Comparison of ENCODE assay signal across 27 mouse cellular contexts in the genomic region with DNA sequence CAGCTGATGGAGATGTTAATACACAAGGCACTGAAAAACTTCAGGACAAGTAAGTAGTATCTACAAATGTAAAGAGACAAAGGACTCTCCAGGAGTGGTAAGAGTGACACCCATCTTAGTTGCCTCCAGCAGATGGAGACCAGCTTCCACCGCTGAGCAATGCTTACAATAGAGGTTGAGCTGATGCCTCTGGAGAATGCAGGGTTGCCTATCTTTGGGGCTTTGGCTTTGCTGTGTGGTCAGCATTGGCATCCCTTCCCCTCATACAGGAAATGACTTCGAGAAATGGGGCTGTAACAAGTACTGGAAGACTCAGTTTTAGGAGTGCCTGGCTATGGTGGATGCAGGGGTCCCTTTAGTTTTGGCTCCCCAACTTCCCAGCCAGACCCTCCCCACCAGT.
A peak's percentile ranks its signal among the peaks of the same experiment; 100 is the strongest.
DNase-seq lines count a peak whose midpoint lies in the region; ATAC-seq and TF ChIP-seq lines count a peak whose summit lies in the region.
"Had no signal": no experiment of that assay in that cellular context is flagged by ENCODE, and none has a peak within 500 bp of the region (broad histone marks: within the 10 kb centered on the region; RNA-seq: fewer than 3 reads in every experiment).

No protein-coding gene starts in this region.

- H3K27me3 ChIP-seq in forebrain, postnatal 0 days (ENCODE audit: insufficient read depth, low read length), result no peaks in the 10 kb centered on the region
- no peaks in the 10 kb centered on the region for H3K27me3 ChIP-seq in forebrain, embryonic 16.5 days (replicated peaks; ENCODE audit: control insufficient read depth, insufficient read depth, low read length)
- no peaks in the 10 kb centered on the region for H3K27me3 ChIP-seq in midbrain, postnatal 0 days (ENCODE audit: insufficient read depth, low read length)
- H3K27me3 ChIP-seq in midbrain, embryonic 15.5 days (replicated peaks), result no peaks in the 10 kb centered on the region
- H3K27me3 ChIP-seq: embryonic facial prominence, embryonic 15.5 days; forebrain, embryonic 15.5 days; heart, embryonic 13.5 days; hindbrain, embryonic 15.5 days; intestine, embryonic 15.5 days; liver, embryonic 15.5 days; neural tube, embryonic 15.5 days had no signal

- no peak for DNase-seq in forebrain, postnatal 0 days
- no peak for DNase-seq in layer of hippocampus, adult 2 months (ENCODE audit: low spot score in 2 of 2)
- no peak for DNase-seq in layer of hippocampus, adult 9-11 months
- DNase-seq in midbrain, postnatal 0 days (ENCODE audit: low spot score), result no peak
- DNase-seq: cerebellum, adult 18-20 months; cerebellum, postnatal 25 days; gastrocnemius, postnatal 14 days; heart, adult 18-20 months; heart, postnatal 36 days; kidney, postnatal 4 days; lung, postnatal 10 days; right cerebral cortex, adult 18-20 months; right cerebral cortex, postnatal 4 days; thymus, postnatal 25 days had no signal

- ATAC-seq in forebrain, postnatal 0 days, result no peak
- no peak for ATAC-seq in forebrain, embryonic 16.5 days
- ATAC-seq in midbrain, postnatal 0 days (ENCODE audit: low FRiP score), result no peak
- ATAC-seq in midbrain, embryonic 15.5 days (replicated peaks), result no peak
- no peak for ATAC-seq in megakaryocyte-erythroid progenitor cell, adult 5-6 weeks (replicated peaks; ENCODE audit: low FRiP score, low TSS enrichment, poor library complexity, severe bottlenecking)
- ATAC-seq: forebrain, embryonic 15.5 days; intestine, embryonic 15.5 days; Patski had no signal

- no peak overlapping the region for H3K9ac ChIP-seq in forebrain, postnatal 0 days
- H3K9ac ChIP-seq in forebrain, embryonic 16.5 days (replicated peaks; ENCODE audit: low read depth, low read length), result no peak overlapping the region
- no peak overlapping the region for H3K9ac ChIP-seq in midbrain, postnatal 0 days (replicated peaks; ENCODE audit: low read length, poor library complexity, severe bottlenecking)
- H3K9ac ChIP-seq in midbrain, embryonic 15.5 days, result no peak overlapping the region
- H3K9ac ChIP-seq: embryonic facial prominence, embryonic 15.5 days; forebrain, embryonic 15.5 days; heart, embryonic 13.5 days; hindbrain, embryonic 15.5 days; intestine, embryonic 15.5 days; liver, embryonic 15.5 days; neural tube, embryonic 15.5 days had no signal

- no peaks in the 10 kb centered on the region; the same call in 1 of the 2 replicates for H3K4me1 ChIP-seq in forebrain, postnatal 0 days (ENCODE audit: insufficient read depth)
- peaks cover 6% of the 10 kb centered on the region for H3K4me1 ChIP-seq in forebrain, embryonic 16.5 days (replicated peaks; ENCODE audit: control insufficient read depth, insufficient read depth, low read length)
- H3K4me1 ChIP-seq in midbrain, postnatal 0 days (ENCODE audit: insufficient read depth, low read length), result no peaks in the 10 kb centered on the region
- peaks cover 6% of the 10 kb centered on the region for H3K4me1 ChIP-seq in midbrain, embryonic 15.5 days
- H3K4me1 ChIP-seq: liver, embryonic 15.5 days had no signal

- H3K4me2 ChIP-seq in forebrain, postnatal 0 days (ENCODE audit: low read depth), result no peak overlapping the region
- H3K4me2 ChIP-seq in forebrain, embryonic 16.5 days (ENCODE audit: low read length), result no peak overlapping the region
- H3K4me2 ChIP-seq in midbrain, postnatal 0 days (ENCODE audit: low read depth, low read length, poor library complexity, severe bottlenecking), result no peak overlapping the region
- H3K4me2 ChIP-seq in midbrain, embryonic 15.5 days, result no peak overlapping the region
- H3K4me2 ChIP-seq: embryonic facial prominence, embryonic 15.5 days; forebrain, embryonic 15.5 days; heart, embryonic 13.5 days; hindbrain, embryonic 15.5 days; intestine, embryonic 15.5 days; liver, embryonic 15.5 days; neural tube, embryonic 15.5 days had no signal

- H3K27ac ChIP-seq in forebrain, postnatal 0 days (ENCODE audit: low read depth, low read length), result no peak overlapping the region
- no peak overlapping the region for H3K27ac ChIP-seq in forebrain, embryonic 16.5 days (ENCODE audit: low read length)
- no peak overlapping the region for H3K27ac ChIP-seq in layer of hippocampus, adult 2 months
- H3K27ac ChIP-seq in midbrain, postnatal 0 days (ENCODE audit: low read depth, low read length), result no peak overlapping the region
- no peak overlapping the region for H3K27ac ChIP-seq in midbrain, embryonic 15.5 days
- H3K27ac ChIP-seq: embryonic facial prominence, embryonic 15.5 days; forebrain, embryonic 15.5 days; heart, embryonic 13.5 days; hindbrain, embryonic 15.5 days; intestine, embryonic 15.5 days; left cerebral cortex, adult 2 months; liver, embryonic 15.5 days; neural tube, embryonic 15.5 days had no signal

- no peaks in the 10 kb centered on the region for H3K36me3 ChIP-seq in forebrain, postnatal 0 days (ENCODE audit: insufficient read depth)
- no peaks in the 10 kb centered on the region for H3K36me3 ChIP-seq in forebrain, embryonic 16.5 days (ENCODE audit: control insufficient read depth, insufficient read depth)
- no peaks in the 10 kb centered on the region for H3K36me3 ChIP-seq in midbrain, postnatal 0 days (ENCODE audit: insufficient read depth, low read length)
- no peaks in the 10 kb centered on the region for H3K36me3 ChIP-seq in midbrain, embryonic 15.5 days (replicated peaks)
- H3K36me3 ChIP-seq: embryonic facial prominence, embryonic 15.5 days; forebrain, embryonic 15.5 days; G1E; heart, embryonic 13.5 days; hindbrain, embryonic 15.5 days; intestine, embryonic 15.5 days; liver, embryonic 15.5 days; neural tube, embryonic 15.5 days had no signal

- H3K9me3 ChIP-seq in forebrain, postnatal 0 days (ENCODE audit: low read length), result no peaks in the 10 kb centered on the region
- no peaks in the 10 kb centered on the region for H3K9me3 ChIP-seq in forebrain, embryonic 16.5 days (ENCODE audit: control insufficient read depth, low read length)
- no peaks in the 10 kb centered on the region for H3K9me3 ChIP-seq in midbrain, postnatal 0 days (ENCODE audit: low read length)
- H3K9me3 ChIP-seq in midbrain, embryonic 15.5 days, result no peaks in the 10 kb centered on the region
- H3K9me3 ChIP-seq: embryonic facial prominence, embryonic 15.5 days; forebrain, embryonic 15.5 days; G1E; heart, embryonic 13.5 days; hindbrain, embryonic 15.5 days; intestine, embryonic 15.5 days; liver, embryonic 15.5 days; neural tube, embryonic 15.5 days had no signal

- no peak overlapping the region for H3K4me3 ChIP-seq in forebrain, postnatal 0 days (ENCODE audit: low read depth, low read length)
- no peak overlapping the region for H3K4me3 ChIP-seq in forebrain, embryonic 16.5 days (replicated peaks; ENCODE audit: low read length)
- no peak overlapping the region for H3K4me3 ChIP-seq in layer of hippocampus, adult 2 months
- no peak overlapping the region for H3K4me3 ChIP-seq in midbrain, postnatal 0 days (ENCODE audit: low read depth, low read length)
- H3K4me3 ChIP-seq in midbrain, embryonic 15.5 days, result no peak overlapping the region
- H3K4me3 ChIP-seq: embryonic facial prominence, embryonic 15.5 days; forebrain, embryonic 15.5 days; heart, embryonic 13.5 days; hindbrain, embryonic 15.5 days; intestine, embryonic 15.5 days; left cerebral cortex, adult 2 months; liver, embryonic 15.5 days; neural tube, embryonic 15.5 days had no signal

- WGBS in forebrain, postnatal 0 days, result 96% methylated on average over 2 of the region's 2 CpGs
- 100% methylated on average over 2 of the region's 2 CpGs for WGBS in forebrain, embryonic 16.5 days
- 82% methylated on average over 2 of the region's 2 CpGs for WGBS in midbrain, postnatal 0 days
- 87% methylated on average over 2 of the region's 2 CpGs for WGBS in midbrain, embryonic 15.5 days

- TF ChIP-seq CTCF in forebrain, postnatal 0 days (IDR thresholded peaks at IDR 0.05; ENCODE audit: low read depth), result 0 out of 2 replicates have a peak, but pooled peaks have one; percentile 3
- TF ChIP-seq CTCF in layer of hippocampus, adult 2 months (conservative IDR thresholded peaks at IDR 0.05), result peak; percentile 46
- peak; percentile 26; the same call in 1 of the 2 replicates for TF ChIP-seq CTCF in midbrain, postnatal 0 days (IDR thresholded peaks at IDR 0.05)
